Comparison of ENCODE assay signal across 9 mouse cellular contexts in the genomic region with DNA sequence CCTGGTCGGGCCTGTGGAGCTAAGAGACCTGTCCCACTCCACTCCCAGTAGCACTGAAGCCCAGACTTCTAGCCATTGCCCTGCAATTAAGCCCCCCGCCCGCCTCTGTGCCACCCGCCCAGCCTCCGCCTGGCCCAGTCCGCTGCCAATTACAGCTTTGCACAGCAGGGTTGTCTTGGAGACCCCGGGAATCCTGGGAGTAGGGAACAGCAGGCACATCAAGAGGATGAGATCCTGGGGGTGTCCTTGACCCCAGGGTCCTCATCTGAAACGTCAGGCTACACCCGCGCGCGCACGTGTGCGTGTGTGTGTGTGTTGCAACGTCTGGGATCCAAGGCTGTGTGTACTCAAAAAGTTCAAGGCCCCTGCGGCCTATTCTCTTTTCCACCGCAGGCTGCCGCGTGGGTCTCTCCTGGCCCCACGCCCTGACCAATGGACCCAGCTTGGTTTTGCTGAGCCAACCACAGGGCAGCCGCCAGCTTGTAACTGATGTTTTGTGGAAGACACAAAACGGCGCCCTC. TPM values are rescaled to one million over a fixed set of nuclear protein-coding genes. Genes with fewer than 3 reads are reported as not detected.
A peak's percentile ranks its signal among the peaks of the same experiment; 100 is the strongest.
DNase-seq lines count a peak whose midpoint lies in the region; ATAC-seq and TF ChIP-seq lines count a peak whose summit lies in the region.
"Had no signal": no experiment of that assay in that cellular context is flagged by ENCODE, and none has a peak within 500 bp of the region (broad histone marks: within the 10 kb centered on the region; RNA-seq: fewer than 3 reads in every experiment).

No protein-coding gene starts in this region.

- no peak for DNase-seq in lung, embryonic 14.5 days
- DNase-seq in lung, adult 18-20 months: no peak
- DNase-seq in limb, embryonic 10.5 days (ENCODE audit: low spot score): peak; percentile 54
- no peak for DNase-seq in gastrocnemius, adult 18-20 months (ENCODE audit: low spot score)
- DNase-seq in kidney, adult 11 months: no peak

- peak; percentile 22 for ATAC-seq in lung, embryonic 14.5 days (ENCODE audit: insufficient read depth)
- peak; percentile 13; the same call in 1 of the 2 replicates for ATAC-seq in embryonic facial prominence, embryonic 15.5 days (ENCODE audit: insufficient number of reproducible peaks, low FRiP score, low TSS enrichment, low read depth)
- ATAC-seq in stomach, embryonic 15.5 days (ENCODE audit: insufficient read depth, low FRiP score, low read depth): no peak
- ATAC-seq in activated CD4-positive, CD25-positive, alpha-beta regulatory T cell, adult 4 months: no peak

- no peak overlapping the region for H3K4me3 ChIP-seq in lung, embryonic 14.5 days (ENCODE audit: low read depth, low read length)
- peak overlapping the region; percentile 22; the same call in 1 of the 2 replicates for H3K4me3 ChIP-seq in embryonic facial prominence, embryonic 15.5 days (replicated peaks)
- H3K4me3 ChIP-seq in limb, embryonic 10.5 days: peak overlapping the region; percentile 40
- H3K4me3 ChIP-seq in stomach, embryonic 15.5 days (replicated peaks): no peak overlapping the region

- TF ChIP-seq CTCF in lung, embryonic 14.5 days (IDR thresholded peaks at IDR 0.05; ENCODE audit: low read depth): no peak

- no peak overlapping the region for H3K27ac ChIP-seq in lung, embryonic 14.5 days (ENCODE audit: low read depth)
- peak overlapping the region; percentile 73 for H3K27ac ChIP-seq in embryonic facial prominence, embryonic 15.5 days (replicated peaks)
- H3K27ac ChIP-seq in limb, embryonic 10.5 days: peak overlapping the region; percentile 54
- H3K27ac ChIP-seq in stomach, embryonic 15.5 days: no peak overlapping the region
- H3K27ac ChIP-seq: macrophage had no signal

- 6% methylated on average over 23 of the region's 23 CpGs for WGBS in lung, embryonic 14.5 days
- WGBS in embryonic facial prominence, embryonic 15.5 days: 7% methylated on average over 23 of the region's 23 CpGs
- WGBS in limb, embryonic 10.5 days: 2% methylated on average over 23 of the region's 23 CpGs
- WGBS in stomach, embryonic 15.5 days: 13% methylated on average over 23 of the region's 23 CpGs

- peaks cover 68% of the 10 kb centered on the region for H3K27me3 ChIP-seq in lung, embryonic 14.5 days (ENCODE audit: insufficient read depth, low read length)
- H3K27me3 ChIP-seq in embryonic facial prominence, embryonic 15.5 days: peaks cover 57% of the 10 kb centered on the region
- peaks cover 98% of the 10 kb centered on the region for H3K27me3 ChIP-seq in limb, embryonic 10.5 days (ENCODE audit: low read depth, poor library complexity, severe bottlenecking)
- H3K27me3 ChIP-seq in stomach, embryonic 15.5 days (replicated peaks): peaks cover 68% of the 10 kb centered on the region

- no peaks in the 10 kb centered on the region for H3K36me3 ChIP-seq in lung, embryonic 14.5 days (ENCODE audit: insufficient read depth)
- H3K36me3 ChIP-seq in embryonic facial prominence, embryonic 15.5 days: no peaks in the 10 kb centered on the region
- no peaks in the 10 kb centered on the region for H3K36me3 ChIP-seq in limb, embryonic 10.5 days
- H3K36me3 ChIP-seq in stomach, embryonic 15.5 days: no peaks in the 10 kb centered on the region

- H3K4me2 ChIP-seq in lung, embryonic 14.5 days: peak overlapping the region; percentile 56
- H3K4me2 ChIP-seq in embryonic facial prominence, embryonic 15.5 days (replicated peaks): peak overlapping the region; percentile 46
- H3K4me2 ChIP-seq in stomach, embryonic 15.5 days: peak overlapping the region; percentile 44

- no peaks in the 10 kb centered on the region for H3K9me3 ChIP-seq in lung, embryonic 14.5 days (ENCODE audit: low read depth, low read length)
- no peaks in the 10 kb centered on the region for H3K9me3 ChIP-seq in embryonic facial prominence, embryonic 15.5 days (replicated peaks)
- H3K9me3 ChIP-seq in limb, embryonic 10.5 days (replicated peaks): no peaks in the 10 kb centered on the region
- no peaks in the 10 kb centered on the region for H3K9me3 ChIP-seq in stomach, embryonic 15.5 days

- H3K9ac ChIP-seq in lung, embryonic 14.5 days: no peak overlapping the region
- H3K9ac ChIP-seq in embryonic facial prominence, embryonic 15.5 days: no peak overlapping the region
- H3K9ac ChIP-seq in stomach, embryonic 15.5 days: no peak overlapping the region

- peaks cover 11% of the 10 kb centered on the region; the same call in 1 of the 2 replicates for H3K4me1 ChIP-seq in lung, embryonic 14.5 days (ENCODE audit: insufficient read depth)
- H3K4me1 ChIP-seq in embryonic facial prominence, embryonic 15.5 days: peaks cover 55% of the 10 kb centered on the region
- H3K4me1 ChIP-seq in limb, embryonic 10.5 days: peaks cover 50% of the 10 kb centered on the region
- H3K4me1 ChIP-seq in stomach, embryonic 15.5 days: peaks cover 37% of the 10 kb centered on the region

RNA-seq across cellular contexts. Expression of gene Wnt10a, which starts 16.3 kb away (rescaled TPM):
- polyA plus RNA-seq in lung, embryonic 14.5 days (2014; fragmentation: Nextera tagmentation; extraction: Ambion mirVana): not detected in 2 replicates
- polyA plus RNA-seq in embryonic facial prominence, embryonic 15.5 days (2015; fragmentation: Nextera tagmentation; extraction: Ambion mirVana): 13.3 and 16.3 TPM in 2 replicates
- polyA plus RNA-seq in limb, embryonic 10.5 days (2016; fragmentation: Nextera tagmentation; extraction: Ambion mirVana): 1.3 and 1.6 TPM in 2 replicates
- 2.6 and 3.5 TPM in 2 replicates for polyA plus RNA-seq in stomach, embryonic 15.5 days (2015; fragmentation: Nextera tagmentation; extraction: Ambion mirVana)
- polyA plus RNA-seq in activated CD4-positive, CD25-positive, alpha-beta regulatory T cell, adult 4 months (2017; shearing (Covaris generic)): under 1 TPM in 1 of 2 experiments, not detected in 1; 0.53 TPM
- under 1 TPM; 0.11 to 0.14 TPM for total RNA-seq in gastrocnemius, adult 18-20 months (2021)
- polyA plus RNA-seq: macrophage had no signal

RNA-seq across cellular contexts. Expression of gene Wnt6, which starts 35.9 kb away (rescaled TPM):
- polyA plus RNA-seq in lung, embryonic 14.5 days (2014; fragmentation: Nextera tagmentation; extraction: Ambion mirVana): 0.53 and 0.57 TPM in 2 replicates
- 37.6 and 40.1 TPM in 2 replicates for polyA plus RNA-seq in embryonic facial prominence, embryonic 15.5 days (2015; fragmentation: Nextera tagmentation; extraction: Ambion mirVana)
- polyA plus RNA-seq in limb, embryonic 10.5 days (2016; fragmentation: Nextera tagmentation; extraction: Ambion mirVana): 30.1 and 34.2 TPM in 2 replicates
- 1.4 and 1.8 TPM in 2 replicates for polyA plus RNA-seq in stomach, embryonic 15.5 days (2015; fragmentation: Nextera tagmentation; extraction: Ambion mirVana)
- not detected for polyA plus RNA-seq in activated CD4-positive, CD25-positive, alpha-beta regulatory T cell, adult 4 months (2017; shearing (Covaris generic))
- total RNA-seq in gastrocnemius, adult 18-20 months (2021): under 1 TPM; 0.45 to 0.50 TPM
- polyA plus RNA-seq: macrophage had no signal

RNA-seq across cellular contexts. Expression of gene Cdk5r2, which starts 47.1 kb away (rescaled TPM):
- not detected in 2 replicates for polyA plus RNA-seq in lung, embryonic 14.5 days (2014; fragmentation: Nextera tagmentation; extraction: Ambion mirVana)
- polyA plus RNA-seq in embryonic facial prominence, embryonic 15.5 days (2015; fragmentation: Nextera tagmentation; extraction: Ambion mirVana): 0.12 and 0.13 TPM in 2 replicates
- polyA plus RNA-seq in limb, embryonic 10.5 days (2016; fragmentation: Nextera tagmentation; extraction: Ambion mirVana): not detected in 2 replicates
- polyA plus RNA-seq in stomach, embryonic 15.5 days (2015; fragmentation: Nextera tagmentation; extraction: Ambion mirVana): 0.18 TPM in 2 replicates
- polyA plus RNA-seq in activated CD4-positive, CD25-positive, alpha-beta regulatory T cell, adult 4 months (2017; shearing (Covaris generic)): not detected
- total RNA-seq in gastrocnemius, adult 18-20 months (2021): not detected
- polyA plus RNA-seq: macrophage had no signal

RNA-seq across cellular contexts. Expression of gene Prkag3, which starts 58.6 kb away (rescaled TPM):
- polyA plus RNA-seq in lung, embryonic 14.5 days (2014; fragmentation: Nextera tagmentation; extraction: Ambion mirVana): 0.12 and 0.29 TPM in 2 replicates
- 5.7 and 7.5 TPM in 2 replicates for polyA plus RNA-seq in embryonic facial prominence, embryonic 15.5 days (2015; fragmentation: Nextera tagmentation; extraction: Ambion mirVana)
- polyA plus RNA-seq in limb, embryonic 10.5 days (2016; fragmentation: Nextera tagmentation; extraction: Ambion mirVana): 0.16 and 0.29 TPM in 2 replicates
- polyA plus RNA-seq in stomach, embryonic 15.5 days (2015; fragmentation: Nextera tagmentation; extraction: Ambion mirVana): 0.28 and 0.36 TPM in 2 replicates
- polyA plus RNA-seq in activated CD4-positive, CD25-positive, alpha-beta regulatory T cell, adult 4 months (2017; shearing (Covaris generic)): not detected
- total RNA-seq in gastrocnemius, adult 18-20 months (2021): 100 to 1,000 TPM in 1 of 2 experiments, 10 to 100 TPM in 1; 75.0 to 102 TPM
- polyA plus RNA-seq: macrophage had no signal

Comparison
In these comparisons a context has a peak if more than half of its experiments do, and no peak if none do; other contexts are left out.
1. ATAC-seq: peak in lung, embryonic 14.5 days (single experiment) and embryonic facial prominence, embryonic 15.5 days (single experiment); none in stomach, embryonic 15.5 days (single experiment) and activated CD4-positive, CD25-positive, alpha-beta regulatory T cell, adult 4 months (single experiment).
2. H3K27ac ChIP-seq: peak in embryonic facial prominence, embryonic 15.5 days (single experiment) and limb, embryonic 10.5 days (single experiment); none in lung, embryonic 14.5 days (single experiment) and stomach, embryonic 15.5 days (single experiment).
3. H3K4me3 ChIP-seq: peak in embryonic facial prominence, embryonic 15.5 days (single experiment) and limb, embryonic 10.5 days (single experiment); none in lung, embryonic 14.5 days (single experiment) and stomach, embryonic 15.5 days (single experiment).
4. RNA of gene Wnt6, which starts 35.9 kb away (polyA plus RNA-seq): 37.6 to 40.1 TPM in embryonic facial prominence, embryonic 15.5 days and 30.1 to 34.2 TPM in limb, embryonic 10.5 days; 1.4 to 1.8 TPM in stomach, embryonic 15.5 days, 0.53 to 0.57 TPM in lung, embryonic 14.5 days and not detected in activated CD4-positive, CD25-positive, alpha-beta regulatory T cell, adult 4 months; every median in the first group is over 10 times any median in the second.
5. Peak in every context shown above with its lines, with median percentiles within 50 percentile points of each other: H3K4me2 ChIP-seq.